Mouse (Mus musculus) adrenal gland, postnatal 36 days (tissue): Measurements from ENCODE around the gene Ppp2r5c. TPM values are rescaled to one million over a fixed set of nuclear protein-coding genes. Genes with fewer than 3 reads are reported as not detected.

Experiments
- DNase-seq, 2 experiments: peaks; one replicate each; pipeline ENCODE4 v3.0.0; 2021; ENCODE audit warnings: mixed read lengths in 1 of 2
- long read RNA-seq, 2 experiments: library from polyadenylated mRNA; stranded (forward); transcript quantifications; one replicate each; pipeline ENCODE4 v2.0.0; 2021; ENCODE audit warnings: borderline sequencing depth in 2 of 2
- total RNA-seq, 2 experiments: library from RNA; stranded (reverse); gene quantifications; 2 replicates each; pipeline ENCODE4 v1.2.3; 2021

The Ppp2r5c gene
- 100 to 1,000 TPM; 104 to 114 TPM for total RNA-seq
- long read RNA-seq, experiment 1, full-length matches to known transcripts, result 32 of 73 reads
- long read RNA-seq, experiment 1, partial matches to known transcripts, result 10 of 73 reads
- long read RNA-seq, experiment 1, other reads (novel, unspliced or antisense), result 31 of 73 reads
- long read RNA-seq, experiment 2, transcript Ppp2r5c-205 (12 exons, 2,367 nt), result major isoform, 7 of 20 reads
- long read RNA-seq, experiment 2, partial matches to known transcripts, result 1 of 20 reads
- long read RNA-seq, experiment 2, other reads (novel, unspliced or antisense), result 7 of 20 reads

GRCm38 (mm10) chr12:110446290-110447170, at the start of gene Ppp2r5c:
Ppp2r5c (plus strand) TSS chr12:110447120.
- DNase-seq, result peak; percentile 97 to 98

GRCm38 (mm10) chr12:110398351-110398750, 48.6 kb upstream of the Ppp2r5c start:
- peak; percentile 83 to 85 for DNase-seq

- no peak for DNase-seq
Observed at GRCm38 (mm10) chr12:110399161-110399560, 47.8 kb upstream of the Ppp2r5c start.

GRCm38 (mm10) chr12:110400936-110401335, 46.0 kb upstream of the Ppp2r5c start:
- no peak for DNase-seq

GRCm38 (mm10) chr12:110401871-110402270, 45.0 kb upstream of the Ppp2r5c start:
- no peak for DNase-seq

GRCm38 (mm10) chr12:110416244-110416643, 30.7 kb upstream of the Ppp2r5c start:
- peak in 1 of 2 experiments; percentile 23 for DNase-seq

- DNase-seq, result peak; percentile 42 to 43
Observed at GRCm38 (mm10) chr12:110417023-110417986, 29.6 kb upstream of the Ppp2r5c start.

- DNase-seq, result peak; percentile 50 to 67
Observed at GRCm38 (mm10) chr12:110417987-110418734, 28.8 kb upstream of the Ppp2r5c start.

- DNase-seq, result peak in 1 of 2 experiments; percentile 51
Observed at GRCm38 (mm10) chr12:110418735-110419350, 28.1 kb upstream of the Ppp2r5c start.

- DNase-seq, result no peak
Observed at GRCm38 (mm10) chr12:110419879-110420278, 27.0 kb upstream of the Ppp2r5c start.

GRCm38 (mm10) chr12:110421361-110421760, 25.6 kb upstream of the Ppp2r5c start:
- DNase-seq, result no peak

GRCm38 (mm10) chr12:110424008-110424704, 22.8 kb upstream of the Ppp2r5c start:
- DNase-seq, result no peak

GRCm38 (mm10) chr12:110426417-110427010, 20.4 kb upstream of the Ppp2r5c start:
- no peak for DNase-seq

GRCm38 (mm10) chr12:110429340-110429973, 17.5 kb upstream of the Ppp2r5c start:
- peak in 1 of 2 experiments; percentile 32 for DNase-seq

- DNase-seq, result no peak
Observed at GRCm38 (mm10) chr12:110429990-110430389, 16.9 kb upstream of the Ppp2r5c start.

GRCm38 (mm10) chr12:110431805-110432204, 15.1 kb upstream of the Ppp2r5c start:
- peak; percentile 60 to 77 for DNase-seq

- no peak for DNase-seq
Observed at GRCm38 (mm10) chr12:110436638-110437366, 10.1 kb upstream of the Ppp2r5c start.

GRCm38 (mm10) chr12:110437367-110437703, 9.6 kb upstream of the Ppp2r5c start:
- no peak for DNase-seq
